In genomic region chr3:88395742-88396141, GRCm38 (mm10) we compare ENCODE assay signal across 22 mouse cellular contexts. TPM values are rescaled to one million over a fixed set of nuclear protein-coding genes. Genes with fewer than 3 reads are reported as not detected.
A peak's percentile ranks its signal among the peaks of the same experiment; 100 is the strongest.
DNase-seq lines count a peak whose midpoint lies in the region; ATAC-seq lines count a peak whose summit lies in the region.
"Had no signal": no experiment of that assay in that cellular context is flagged by ENCODE, and none has a peak within 500 bp of the region (broad histone marks: within the 10 kb centered on the region; RNA-seq: fewer than 3 reads in every experiment).

No protein-coding gene starts in this region.

- peak; percentile 9; the same call in 1 of the 2 replicates for ATAC-seq in liver, embryonic 16.5 days (ENCODE audit: low read depth)
- ATAC-seq in neutrophil, adult 5-6 weeks (ENCODE audit: extremely low read depth, insufficient number of reproducible peaks, low FRiP score, poor library complexity, severe bottlenecking) = peak; percentile 42; the same call in 1 of the 2 replicates
- no peak for ATAC-seq in intestine, embryonic 16.5 days
- ATAC-seq: forebrain, embryonic 13.5 days had no signal

- H3K4me1 ChIP-seq in liver, embryonic 16.5 days (ENCODE audit: control insufficient read depth, low read depth, low read length) = no peaks in the 10 kb centered on the region
- no peaks in the 10 kb centered on the region for H3K4me1 ChIP-seq in intestine, embryonic 16.5 days (ENCODE audit: control insufficient read depth, insufficient read depth, low read length)
- H3K4me1 ChIP-seq: embryonic facial prominence, embryonic 10.5 days; forebrain, embryonic 13.5 days; heart, embryonic 12.5 days; hindbrain, embryonic 15.5 days had no signal

- no peaks in the 10 kb centered on the region for H3K9me3 ChIP-seq in liver, embryonic 16.5 days (replicated peaks; ENCODE audit: control insufficient read depth, low read length)
- H3K9me3 ChIP-seq in intestine, embryonic 16.5 days (ENCODE audit: control insufficient read depth, low read length) = no peaks in the 10 kb centered on the region
- H3K9me3 ChIP-seq: embryonic facial prominence, embryonic 10.5 days; forebrain, embryonic 13.5 days; heart, embryonic 12.5 days; hindbrain, embryonic 10.5 days; hindbrain, embryonic 15.5 days had no signal

- intact Hi-C loops in left cerebral cortex, postnatal 4 days (cut with DNase I) = no loop called here

- peaks cover 4% of the 10 kb centered on the region for H3K36me3 ChIP-seq in liver, embryonic 16.5 days (ENCODE audit: control insufficient read depth, insufficient read depth)
- peaks cover 3% of the 10 kb centered on the region for H3K36me3 ChIP-seq in intestine, embryonic 16.5 days (ENCODE audit: control insufficient read depth, insufficient read depth, low read length)
- H3K36me3 ChIP-seq: hindbrain, embryonic 15.5 days had no signal

- H3K27ac ChIP-seq in liver, embryonic 16.5 days (ENCODE audit: low read length) = no peak overlapping the region
- no peak overlapping the region for H3K27ac ChIP-seq in intestine, embryonic 16.5 days (ENCODE audit: low read length)
- H3K27ac ChIP-seq: embryonic facial prominence, embryonic 10.5 days; forebrain, embryonic 13.5 days; gastrocnemius, adult 2 months; heart, adult 2 months; hindbrain, embryonic 10.5 days; hindbrain, embryonic 15.5 days had no signal

- H3K4me3 ChIP-seq in liver, embryonic 16.5 days (ENCODE audit: low read depth, low read length) = no peak overlapping the region
- H3K4me3 ChIP-seq in intestine, embryonic 16.5 days (ENCODE audit: low read length) = no peak overlapping the region
- H3K4me3 ChIP-seq: embryonic facial prominence, embryonic 10.5 days; forebrain, embryonic 13.5 days; gastrocnemius, adult 2 months; heart, adult 2 months; heart, embryonic 12.5 days; hindbrain, embryonic 10.5 days; hindbrain, embryonic 15.5 days had no signal

- WGBS in liver, embryonic 16.5 days (ENCODE audit: insufficient replicate concordance) = 82% methylated on average over 8 of the region's 8 CpGs
- whole genome bisulfite sequencing in intestine, embryonic 16.5 days = 87% methylated on average over 8 of the region's 8 CpGs

- DNase-seq in liver = no peak
- peak; percentile 45 to 47 for DNase-seq in spleen, postnatal 36 days (ENCODE audit: low spot score in 2 of 2)
- no peak for DNase-seq in spleen, postnatal 10 days (ENCODE audit: low spot score in 2 of 2)
- DNase-seq in left cerebral cortex, postnatal 4 days = no peak
- DNase-seq in kidney, adult 18-20 months = no peak
- DNase-seq: adrenal gland, adult 2 months; adrenal gland, postnatal 25 days; cerebellum, adult 2 months; gastrocnemius, adult 2 months; gastrocnemius, postnatal 36 days; heart, adult 2 months had no signal

- no peaks in the 10 kb centered on the region for H3K27me3 ChIP-seq in liver, embryonic 16.5 days (ENCODE audit: control insufficient read depth, insufficient read depth, low read depth, low read length)
- no peaks in the 10 kb centered on the region for H3K27me3 ChIP-seq in intestine, embryonic 16.5 days (replicated peaks; ENCODE audit: control insufficient read depth, insufficient read depth, low read length)
- H3K27me3 ChIP-seq: forebrain, embryonic 13.5 days; heart, embryonic 12.5 days; hindbrain, embryonic 15.5 days had no signal

- H3K9ac ChIP-seq in liver, embryonic 16.5 days (ENCODE audit: low read depth, low read length) = no peak overlapping the region
- H3K9ac ChIP-seq in intestine, embryonic 16.5 days (ENCODE audit: low read depth, low read length) = no peak overlapping the region
- H3K9ac ChIP-seq: forebrain, embryonic 13.5 days; heart, embryonic 12.5 days; hindbrain, embryonic 15.5 days had no signal

- no peak overlapping the region for H3K4me2 ChIP-seq in liver, embryonic 16.5 days (ENCODE audit: low read depth, low read length)
- H3K4me2 ChIP-seq in intestine, embryonic 16.5 days (ENCODE audit: low read depth, low read length) = no peak overlapping the region
- H3K4me2 ChIP-seq: forebrain, embryonic 13.5 days; heart, embryonic 12.5 days; hindbrain, embryonic 15.5 days had no signal

RNA-seq across cellular contexts. Expression of gene Bglap, which starts 11.5 kb away (rescaled TPM):
- not detected in 2 replicates for polyA plus RNA-seq in liver, embryonic 16.5 days (2015; fragmentation: Nextera tagmentation; extraction: Ambion mirVana)
- not detected in 2 replicates for total RNA-seq in neutrophil, adult 5-6 weeks (2017)
- not detected for total RNA-seq in left cerebral cortex, postnatal 4 days (2021)
- polyA plus RNA-seq in intestine, embryonic 16.5 days (2015; fragmentation: Nextera tagmentation; extraction: Ambion mirVana) = 0.69 TPM in 1 of 2 replicates, not detected in the other
- total RNA-seq: adrenal gland, postnatal 25 days; ES-E14; gastrocnemius, adult 2 months; gastrocnemius, postnatal 36 days; heart, adult 2 months; heart, postnatal 25 days had no signal
- polyA plus RNA-seq: adrenal gland, adult 2 months; embryonic facial prominence, embryonic 10.5 days; heart, adult 2 months; heart, embryonic 12.5 days; heart, embryonic 16.5 days; hindbrain, embryonic 10.5 days; hindbrain, embryonic 15.5 days had no signal

RNA-seq across cellular contexts. Expression of gene Pmf1, which starts 14.4 kb away (rescaled TPM):
- 69.7 and 76.8 TPM in 2 replicates for polyA plus RNA-seq in liver, embryonic 16.5 days (2015; fragmentation: Nextera tagmentation; extraction: Ambion mirVana)
- total RNA-seq in neutrophil, adult 5-6 weeks (2017) = 21.1 and 22.1 TPM in 2 replicates
- total RNA-seq in left cerebral cortex, postnatal 4 days (2021) = 10 to 100 TPM; 15.7 to 16.0 TPM
- polyA plus RNA-seq in intestine, embryonic 16.5 days (2015; fragmentation: Nextera tagmentation; extraction: Ambion mirVana) = 112 and 129 TPM in 2 replicates

RNA-seq across cellular contexts. Expression of gene Bglap2, which starts 17.2 kb away (rescaled TPM):
- polyA plus RNA-seq in liver, embryonic 16.5 days (2015; fragmentation: Nextera tagmentation; extraction: Ambion mirVana) = not detected in 2 replicates
- not detected in 2 replicates for total RNA-seq in neutrophil, adult 5-6 weeks (2017)
- total RNA-seq in left cerebral cortex, postnatal 4 days (2021) = not detected
- not detected in 2 replicates for polyA plus RNA-seq in intestine, embryonic 16.5 days (2015; fragmentation: Nextera tagmentation; extraction: Ambion mirVana)
- total RNA-seq: ES-E14; gastrocnemius, adult 2 months; gastrocnemius, postnatal 36 days; heart, adult 2 months; heart, postnatal 25 days had no signal
- polyA plus RNA-seq: embryonic facial prominence, embryonic 10.5 days; forebrain, embryonic 13.5 days; heart, embryonic 12.5 days; heart, embryonic 16.5 days; hindbrain, embryonic 10.5 days; hindbrain, embryonic 15.5 days had no signal

RNA-seq across cellular contexts. Expression of gene Bglap3, which starts 23.2 kb away (rescaled TPM):
- polyA plus RNA-seq in liver, embryonic 16.5 days (2015; fragmentation: Nextera tagmentation; extraction: Ambion mirVana) = 0.15 and 0.69 TPM in 2 replicates
- total RNA-seq in neutrophil, adult 5-6 weeks (2017) = not detected in 2 replicates
- total RNA-seq in left cerebral cortex, postnatal 4 days (2021) = under 1 TPM in 1 of 2 experiments, not detected in 1; 0.36 TPM
- polyA plus RNA-seq in intestine, embryonic 16.5 days (2015; fragmentation: Nextera tagmentation; extraction: Ambion mirVana) = 2.2 and 5.3 TPM in 2 replicates
- total RNA-seq: gastrocnemius, adult 2 months; gastrocnemius, postnatal 36 days; heart, adult 2 months; heart, postnatal 25 days had no signal
- polyA plus RNA-seq: adrenal gland, adult 2 months; forebrain, embryonic 13.5 days; heart, adult 2 months; hindbrain, embryonic 10.5 days; hindbrain, embryonic 15.5 days had no signal

RNA-seq across cellular contexts. Expression of gene Slc25a44, which starts 29.2 kb away (rescaled TPM):
- polyA plus RNA-seq in liver, embryonic 16.5 days (2015; fragmentation: Nextera tagmentation; extraction: Ambion mirVana) = 10.0 and 11.8 TPM in 2 replicates
- total RNA-seq in neutrophil, adult 5-6 weeks (2017) = 20.9 and 26.2 TPM in 2 replicates
- 10 to 100 TPM; 43.7 to 47.7 TPM for total RNA-seq in left cerebral cortex, postnatal 4 days (2021)
- 20.4 and 21.8 TPM in 2 replicates for polyA plus RNA-seq in intestine, embryonic 16.5 days (2015; fragmentation: Nextera tagmentation; extraction: Ambion mirVana)

Comparison
In these comparisons a context has a peak if more than half of its experiments do, and no peak if none do; other contexts are left out.
1. DNase-seq: peak in spleen, postnatal 36 days (2 of 2); none in liver (single experiment), spleen, postnatal 10 days (0 of 2), left cerebral cortex, postnatal 4 days (single experiment) and kidney, adult 18-20 months (single experiment).